Mouse (Mus musculus): ENCODE measurements at regions not wholly inside any gene's neighbourhood (a gene's known extent, or its start where the extent isn't known, plus 50 kb on each side); places are given as distances from the start of the nearest gene placed in this dataset.

DNA sequence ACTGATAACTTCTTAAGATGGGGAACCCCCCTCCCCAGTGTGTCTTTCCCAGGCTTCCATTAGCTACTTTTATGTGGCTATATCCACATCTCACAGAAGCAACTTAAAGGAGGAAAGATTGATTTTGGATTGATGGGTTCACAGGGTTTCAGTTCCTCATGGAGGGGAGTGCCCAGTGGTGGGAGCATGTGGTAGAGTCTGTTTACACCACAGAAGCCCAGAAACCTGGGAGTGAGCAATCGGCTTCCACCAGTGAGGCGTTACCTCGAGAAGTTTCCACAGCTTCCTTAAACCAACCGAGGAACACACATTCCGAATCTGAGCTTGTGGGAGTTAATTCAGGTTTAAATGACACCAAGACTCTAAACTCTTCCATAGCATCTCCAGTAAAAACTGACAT is 106.1 kb downstream of the Sec61b start:
- no peak for TF ChIP-seq CTCF (IDR thresholded peaks at IDR 0.05; ENCODE audit: low read depth)
- no peak for TF ChIP-seq EP300 (IDR thresholded peaks at IDR 0.05; ENCODE audit: low read depth)

Data from heart, postnatal 0 days (tissue).